9 mouse cellular contexts compared by ENCODE assay signal in genomic region chr8:11911639-11912450, GRCm38 (mm10).
DNase-seq lines count a peak whose midpoint lies in the region; ATAC-seq and TF ChIP-seq lines count a peak whose summit lies in the region.
"Had no signal": no experiment of that assay in that cellular context is flagged by ENCODE, and none has a peak within 500 bp of the region (broad histone marks: within the 10 kb centered on the region; RNA-seq: fewer than 3 reads in every experiment).

No protein-coding gene starts in this region.

- H3K79me2 ChIP-seq in liver, adult 2 months (ENCODE audit: control insufficient read depth, insufficient read depth, low read length), result no peaks in the 10 kb centered on the region

- no peak overlapping the region for H3K27ac ChIP-seq in liver, adult 2 months (replicated peaks; ENCODE audit: insufficient read depth, low read depth, low read length)
- H3K27ac ChIP-seq in liver, embryonic 12.5 days, result no peak overlapping the region
- H3K27ac ChIP-seq in midbrain, embryonic 12.5 days (replicated peaks), result 0 out of 2 replicates have a peak overlapping the region, but pooled peaks have one; percentile 12

- H3K4me3 ChIP-seq in liver, adult 2 months (ENCODE audit: insufficient read depth, low read depth, low read length), result no peak overlapping the region
- no peak overlapping the region for H3K4me3 ChIP-seq in liver, embryonic 12.5 days
- no peak overlapping the region for H3K4me3 ChIP-seq in midbrain, embryonic 12.5 days

- no peak for ATAC-seq in liver, embryonic 12.5 days
- no peak for ATAC-seq in midbrain, embryonic 12.5 days (ENCODE audit: low FRiP score, low read depth)

- no peaks in the 10 kb centered on the region for H3K36me3 ChIP-seq in liver, adult 2 months (ENCODE audit: control insufficient read depth, insufficient read depth, low read length)
- H3K36me3 ChIP-seq in liver, embryonic 12.5 days, result no peaks in the 10 kb centered on the region
- no peaks in the 10 kb centered on the region for H3K36me3 ChIP-seq in midbrain, embryonic 12.5 days

- H3K9ac ChIP-seq in liver, adult 2 months (ENCODE audit: low read depth, low read length), result no peak overlapping the region
- H3K9ac ChIP-seq in liver, embryonic 12.5 days, result no peak overlapping the region
- no peak overlapping the region for H3K9ac ChIP-seq in midbrain, embryonic 12.5 days (replicated peaks)

- peak; percentile 76 for DNase-seq in liver, adult 2 months (ENCODE audit: extremely low read depth, low read depth, low spot score)
- peak; percentile 67 for DNase-seq in large intestine, adult 2 months (ENCODE audit: low read depth, low spot score)
- no peak for DNase-seq in gastrocnemius, postnatal 25 days
- DNase-seq in B cell, adult 2 months, result no peak
- no peak for DNase-seq in adrenal gland, postnatal 4 days (ENCODE audit: low spot score in 2 of 2)
- no peak for DNase-seq in frontal cortex, postnatal 10 days (ENCODE audit: low spot score in 2 of 2)
- DNase-seq: heart, postnatal 14 days had no signal

- H3K4me2 ChIP-seq in liver, embryonic 12.5 days, result no peak overlapping the region
- peak overlapping the region; percentile 44; the same call in 1 of the 2 replicates for H3K4me2 ChIP-seq in midbrain, embryonic 12.5 days (replicated peaks)

- 45% methylated on average over 18 of the region's 18 CpGs for WGBS in liver, adult 2 months
- WGBS in liver, embryonic 12.5 days (ENCODE audit: insufficient replicate concordance), result 65% methylated on average over 18 of the region's 18 CpGs
- 23% methylated on average over 18 of the region's 18 CpGs for WGBS in large intestine, adult 2 months
- 58% methylated on average over 18 of the region's 18 CpGs for WGBS in midbrain, embryonic 12.5 days

- TF ChIP-seq POLR2A in liver, adult 2 months (IDR thresholded peaks at IDR 0.05; ENCODE audit: extremely low read depth, insufficient read depth, low read length), result no peak

- no peaks in the 10 kb centered on the region; the same call in 1 of the 2 replicates for H3K4me1 ChIP-seq in liver, adult 2 months (ENCODE audit: control insufficient read depth, insufficient read depth, low read length)
- no peaks in the 10 kb centered on the region for H3K4me1 ChIP-seq in liver, embryonic 12.5 days
- H3K4me1 ChIP-seq in midbrain, embryonic 12.5 days, result peaks cover 48% of the 10 kb centered on the region

- TF ChIP-seq CTCF in liver, adult 2 months (IDR thresholded peaks at IDR 0.05; ENCODE audit: low read depth, low read length), result no peak

- no peaks in the 10 kb centered on the region for H3K9me3 ChIP-seq in liver, embryonic 12.5 days (replicated peaks)
- H3K9me3 ChIP-seq in midbrain, embryonic 12.5 days, result no peaks in the 10 kb centered on the region

- no peaks in the 10 kb centered on the region for H3K27me3 ChIP-seq in liver, adult 2 months (ENCODE audit: control insufficient read depth, insufficient read depth, low read length)
- peaks cover 9% of the 10 kb centered on the region for H3K27me3 ChIP-seq in liver, embryonic 12.5 days (replicated peaks)
- peaks cover 21% of the 10 kb centered on the region for H3K27me3 ChIP-seq in midbrain, embryonic 12.5 days

Comparison
In these comparisons a context has a peak if more than half of its experiments do, and no peak if none do; other contexts are left out.
1. DNase-seq: peak in liver, adult 2 months (single experiment) and large intestine, adult 2 months (single experiment); none in gastrocnemius, postnatal 25 days (single experiment), B cell, adult 2 months (0 of 2), adrenal gland, postnatal 4 days (0 of 2) and frontal cortex, postnatal 10 days (0 of 2).